Mouse (Mus musculus) CH12.LX (cell line): ENCODE measurements at regions not wholly inside any gene's neighbourhood (a gene's known extent, or its start where the extent isn't known, plus 50 kb on each side); places are given as distances from the start of the nearest gene placed in this dataset.

Experiments
- DNase-seq: peaks from one replicate; pipeline ENCODE4 v3.0.0-alpha.2; 2013; ENCODE audit errors: extremely low read depth
- H3K27ac ChIP-seq: 2 replicates; pipeline ENCODE4 v1.5.1; 2012; ENCODE audit warnings: low read depth, mild to moderate bottlenecking, control low read depth, moderate library complexity; ENCODE audit not compliant: insufficient read depth
- H3K27me3 ChIP-seq: replicated peaks from 2 replicates; pipeline ENCODE3; 2012; ENCODE audit warnings: inconsistent platforms
- H3K36me3 ChIP-seq, 2 experiments: replicated peaks in 1 of 2; 2 replicates each; pipeline versions ENCODE3 to v1.6.1; 2012; ENCODE audit warnings: inconsistent platforms in 1 of 2, low read length in 1 of 2, mild to moderate bottlenecking in 1 of 2, mixed read lengths in 1 of 2, moderate library complexity in 1 of 2; ENCODE audit not compliant: control insufficient read depth in 1 of 2, insufficient read depth in 1 of 2
- H3K4me1 ChIP-seq, 2 experiments: 2 replicates each; pipeline ENCODE4 v1.6.1; 2012; ENCODE audit warnings: inconsistent platforms in 1 of 2, moderate library complexity in 1 of 2; ENCODE audit not compliant: insufficient read depth in 2 of 2, control insufficient read depth in 1 of 2
- H3K4me2 ChIP-seq: 2 replicates; pipeline ENCODE4 v1.6.1; 2012; ENCODE audit warnings: low read depth, mild to moderate bottlenecking, control low read depth; ENCODE audit not compliant: poor library complexity, insufficient read depth, severe bottlenecking
- H3K4me3 ChIP-seq, 3 experiments: fragments of 150-350 bp in 1 of 3; sonication (generic) in 1 of 3; replicated peaks in 1 of 3; 2 replicates each; pipeline versions ENCODE3 to v1.5.1; 2011 to 2012; ENCODE audit warnings: low read depth in 2 of 3, low read length in 2 of 3, mild to moderate bottlenecking in 2 of 3, moderate library complexity in 2 of 3, control low read depth in 1 of 3, improper control_type of control experiment in 1 of 3, inconsistent platforms in 1 of 3, mixed read lengths in 1 of 3; ENCODE audit not compliant: poor library complexity in 1 of 3
- H3K79me2 ChIP-seq: replicated peaks from 2 replicates; pipeline ENCODE4 v1.6.1; 2012; ENCODE audit warnings: mild to moderate bottlenecking, moderate library complexity; ENCODE audit not compliant: control insufficient read depth, poor library complexity, insufficient read depth, severe bottlenecking; ENCODE audit errors: extremely low read depth
- H3K9ac ChIP-seq: 2 replicates; pipeline ENCODE4 v1.6.1; 2012; ENCODE audit warnings: low read depth, mild to moderate bottlenecking, control low read depth, moderate library complexity; ENCODE audit not compliant: insufficient read depth
- H3K9me3 ChIP-seq: replicated peaks from 2 replicates; pipeline ENCODE3; 2012; ENCODE audit warnings: low read length, inconsistent platforms, mixed read lengths
- BHLHE40 ChIP-seq: IDR thresholded peaks from 2 replicates; pipeline ENCODE4 v1.6.1; 2011; ENCODE audit warnings: mild to moderate bottlenecking, low read depth, low read length, improper control_type of control experiment
- CHD1 ChIP-seq: IDR thresholded peaks from 2 replicates; pipeline ENCODE4 v1.6.1; 2012; ENCODE audit warnings: low read depth, low read length, improper control_type of control experiment, inconsistent platforms
- ELF1 ChIP-seq: IDR thresholded peaks from 2 replicates; pipeline ENCODE4 v1.6.1; 2014; ENCODE audit warnings: low read depth, mild to moderate bottlenecking, inconsistent platforms, low read length, improper control_type of control experiment
- JUN ChIP-seq: IDR thresholded peaks from 2 replicates; pipeline ENCODE4 v1.6.1; 2011; ENCODE audit warnings: low read depth, mild to moderate bottlenecking, low read length, improper control_type of control experiment, moderate library complexity; ENCODE audit not compliant: insufficient read depth
- KAT2A ChIP-seq: IDR thresholded peaks from 2 replicates; pipeline ENCODE4 v1.6.1; 2012; ENCODE audit warnings: low read length, improper control_type of control experiment, inconsistent platforms; ENCODE audit not compliant: insufficient replicate concordance
- MAFK ChIP-seq: IDR thresholded peaks from 2 replicates; pipeline ENCODE4 v1.6.1; 2011; ENCODE audit warnings: low read length, improper control_type of control experiment; ENCODE audit not compliant: insufficient replicate concordance
- MYC ChIP-seq: IDR thresholded peaks from 2 replicates; pipeline ENCODE4 v1.6.1; 2011; ENCODE audit warnings: low read depth, mild to moderate bottlenecking, improper control_type of control experiment, low read length
- NRF1 ChIP-seq: IDR thresholded peaks from 2 replicates; pipeline ENCODE4 v1.6.1; 2014; ENCODE audit warnings: low read depth, mild to moderate bottlenecking, inconsistent platforms, low read length, improper control_type of control experiment, moderate library complexity
- PAX5 ChIP-seq: IDR thresholded peaks from 2 replicates; pipeline ENCODE4 v1.6.1; 2012; ENCODE audit warnings: low read length, inconsistent platforms, mixed read lengths
- POLR2A ChIP-seq: IDR thresholded peaks from 2 replicates; pipeline ENCODE4 v1.6.1; 2011; ENCODE audit warnings: low read depth, mild to moderate bottlenecking, improper control_type of control experiment, low read length
- POLR2AphosphoS2 ChIP-seq: IDR thresholded peaks from 2 replicates; pipeline ENCODE4 v1.6.1; 2011; ENCODE audit warnings: low read depth, low read length, improper control_type of control experiment
- RAD21 ChIP-seq: IDR thresholded peaks from 2 replicates; pipeline ENCODE4 v1.6.1; 2011; ENCODE audit warnings: low read depth, mild to moderate bottlenecking, low read length, improper control_type of control experiment, moderate library complexity
- SMC3 ChIP-seq: IDR thresholded peaks from 2 replicates; pipeline ENCODE4 v1.6.1; 2011; ENCODE audit warnings: low read depth, low read length, improper control_type of control experiment
- UBTF ChIP-seq: IDR thresholded peaks from 2 replicates; pipeline ENCODE4 v1.6.1; 2012; ENCODE audit warnings: low read depth, mild to moderate bottlenecking, inconsistent platforms, low read length, improper control_type of control experiment, moderate library complexity
- USF1 ChIP-seq: IDR thresholded peaks from 2 replicates; pipeline ENCODE4 v1.6.1; 2014; ENCODE audit warnings: low read depth, mild to moderate bottlenecking, inconsistent platforms, low read length, improper control_type of control experiment
- USF2 ChIP-seq: conservative IDR thresholded peaks from 2 replicates; pipeline ENCODE4 v1.6.1; 2011; ENCODE audit warnings: low read depth, low read length, improper control_type of control experiment
- dilution Hi-C: fragments of 300-500 bp; cut with MboI; formaldehyde crosslinking; loops from 2 replicates; pipeline ENCODE4 v1.14.3; 2020; ENCODE audit warnings: low sequenced_read_pairs; ENCODE audit not compliant: extremely low pct_unique_long_range_greater_than_20kb, extremely low pct_ligation_motif_present
- in situ Hi-C: fragments of 300-500 bp; cut with MboI; formaldehyde crosslinking; loops from 3 replicates; pipeline ENCODE4 v1.14.3; 2019; ENCODE audit warnings: low sequenced_read_pairs, low pct_ligation_motif_present, low pct_unique_long_range_greater_than_20kb, mixed read lengths

DNA sequence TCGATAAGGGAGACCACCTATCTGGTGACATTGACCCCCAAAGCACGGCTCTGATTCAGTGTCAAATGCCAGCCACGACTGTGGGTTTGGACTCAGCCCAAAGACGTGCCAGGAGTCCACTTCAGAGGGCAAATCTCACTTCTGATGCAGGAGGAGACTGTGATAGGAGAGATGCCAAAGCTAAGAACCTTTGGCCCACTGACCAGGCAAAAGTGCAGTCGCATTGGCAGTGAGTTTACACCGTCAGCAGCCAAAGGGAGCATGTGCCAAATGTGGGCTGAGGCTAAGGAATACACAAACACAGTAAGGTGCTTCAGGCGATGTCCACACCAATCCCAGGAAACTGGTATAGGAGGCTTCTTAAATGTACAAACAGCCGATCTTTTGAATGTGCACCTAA lies 202.6 kb upstream of the Nectin1 start:
- Histone ChIP-seq H3K4me2 (no peak overlapping the region), H3K9me3 (no peaks in the 10 kb centered on the region), H3K36me3 (no peaks in the 10 kb centered on the region), H3K79me2 (no peaks in the 10 kb centered on the region), H3K4me1 (peaks cover 4 to 5% of the 10 kb centered on the region in 2 experiments; a peak in 3 of 4 replicates), H3K9ac (no peak overlapping the region), H3K27ac (no peak overlapping the region), H3K27me3 (peaks cover 96% of the 10 kb centered on the region), H3K4me3 (no peak overlapping the region)
- dilution Hi-C loops (no loop called here), in situ Hi-C loops (no loop called here)
- DNase-seq: no peak
- TF ChIP-seq ELF1 (no peak), POLR2AphosphoS2 (no peak), RAD21 (no peak), USF1 (no peak), SMC3 (no peak), UBTF (no peak), NRF1 (no peak), BHLHE40 (no peak), PAX5 (no peak), USF2 (no peak), JUN (no peak), KAT2A (no peak), POLR2A (no peak), MAFK (no peak), MYC (no peak), CHD1 (no peak)

DNA sequence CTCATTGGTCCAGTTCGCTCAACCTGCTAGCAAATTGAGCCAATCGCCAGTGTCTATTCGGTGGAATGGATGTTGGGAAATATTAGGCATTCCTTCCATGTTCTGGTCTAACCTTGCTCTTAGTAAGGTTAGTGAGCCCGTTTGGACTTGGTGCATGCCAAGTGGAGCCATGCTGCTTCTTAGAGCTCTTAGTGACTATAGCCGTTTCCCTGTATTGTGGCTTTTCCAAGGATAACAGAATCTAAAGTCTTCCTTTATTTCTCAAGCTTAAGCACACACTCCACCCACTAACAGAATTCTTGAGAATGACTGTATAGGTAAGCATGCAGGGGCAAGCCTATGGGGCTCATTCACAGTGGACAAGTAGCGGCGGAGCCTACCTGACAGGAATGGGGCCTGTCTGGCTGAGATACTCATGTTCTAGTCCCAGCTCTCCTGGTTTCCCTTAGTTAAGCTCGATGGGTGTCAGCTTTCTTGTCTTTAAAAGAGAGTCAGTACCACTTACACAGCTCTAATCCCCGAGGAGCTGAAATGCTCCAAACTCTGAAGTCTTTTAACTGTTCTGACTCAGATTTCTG lies 201.6 kb upstream of the Nectin1 start:
- H3K4me3 ChIP-seq: no peak overlapping the region
- H3K9me3 ChIP-seq: no peaks in the 10 kb centered on the region
- H3K4me2 ChIP-seq: no peak overlapping the region
- no peaks in the 10 kb centered on the region for H3K79me2 ChIP-seq
- no peak for DNase-seq
- dilution Hi-C loops: no loop called here
- in situ Hi-C loops: no loop called here
- H3K9ac ChIP-seq: no peak overlapping the region
- H3K27me3 ChIP-seq: peaks cover 97% of the 10 kb centered on the region
- peaks cover 4 to 5% of the 10 kb centered on the region in 2 experiments; a peak in 3 of 4 replicates for H3K4me1 ChIP-seq
- no peak overlapping the region for H3K27ac ChIP-seq
- H3K36me3 ChIP-seq: no peaks in the 10 kb centered on the region
- no peak for TF ChIP-seq BHLHE40
- TF ChIP-seq, all 38 proteins: peak for 0
